Mouse (Mus musculus): Measurements from ENCODE around the gene Iah1. TPM values are rescaled to one million over a fixed set of nuclear protein-coding genes. Genes with fewer than 3 reads are reported as not detected.

Gene Iah1
- polyA plus RNA-seq, 2 experiments: 45.6 to 52.9 TPM

DNA sequence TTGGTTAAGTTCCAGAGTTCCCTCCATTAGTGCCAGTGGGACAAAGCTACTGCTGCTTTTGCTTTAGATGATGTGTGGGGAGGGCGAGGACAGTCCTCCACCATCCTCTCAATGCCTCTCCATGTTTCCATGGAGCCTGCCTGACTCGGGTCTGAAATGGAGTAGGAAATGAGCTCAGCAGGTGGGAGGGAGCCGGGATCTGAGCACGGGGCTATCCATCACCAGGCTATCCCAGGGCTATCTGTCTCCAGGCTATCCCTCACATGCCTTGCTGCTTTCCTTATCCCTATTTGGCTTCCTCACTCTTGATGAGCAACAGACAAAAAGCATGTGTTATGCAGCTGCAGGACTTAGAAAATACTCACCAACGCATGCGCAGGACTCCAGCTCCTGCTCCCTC lies 15.5 kb downstream of the Iah1 start:
- H3K4me1 ChIP-seq (ENCODE audit: control insufficient read depth, insufficient read depth, low read length): no peaks in the 10 kb centered on the region
- H3K27ac ChIP-seq (replicated peaks; ENCODE audit: low read depth, low read length): no peak overlapping the region
- H3K36me3 ChIP-seq (ENCODE audit: control insufficient read depth, insufficient read depth, low read length): peaks cover 75% of the 10 kb centered on the region
- 77% methylated on average over 6 of the region's 6 CpGs for WGBS
- no peaks in the 10 kb centered on the region for H3K9me3 ChIP-seq (ENCODE audit: control insufficient read depth, low read length)
- DNase-seq (ENCODE audit: low spot score) (no peak), ATAC-seq (ENCODE audit: low FRiP score, low read depth) (no peak)
- no peak overlapping the region for H3K9ac ChIP-seq (ENCODE audit: low read depth, low read length, severe bottlenecking)
- TF ChIP-seq POLR2A (IDR thresholded peaks at IDR 0.05; ENCODE audit: borderline replicate concordance, extremely low read depth, insufficient read depth, insufficient read length): no peak
- H3K4me3 ChIP-seq (replicated peaks; ENCODE audit: low read length): no peak overlapping the region
- H3K4me2 ChIP-seq (replicated peaks; ENCODE audit: low read depth, low read length, severe bottlenecking): no peak overlapping the region
- no peaks in the 10 kb centered on the region for H3K27me3 ChIP-seq (ENCODE audit: control insufficient read depth, insufficient read depth, low read length)

DNA sequence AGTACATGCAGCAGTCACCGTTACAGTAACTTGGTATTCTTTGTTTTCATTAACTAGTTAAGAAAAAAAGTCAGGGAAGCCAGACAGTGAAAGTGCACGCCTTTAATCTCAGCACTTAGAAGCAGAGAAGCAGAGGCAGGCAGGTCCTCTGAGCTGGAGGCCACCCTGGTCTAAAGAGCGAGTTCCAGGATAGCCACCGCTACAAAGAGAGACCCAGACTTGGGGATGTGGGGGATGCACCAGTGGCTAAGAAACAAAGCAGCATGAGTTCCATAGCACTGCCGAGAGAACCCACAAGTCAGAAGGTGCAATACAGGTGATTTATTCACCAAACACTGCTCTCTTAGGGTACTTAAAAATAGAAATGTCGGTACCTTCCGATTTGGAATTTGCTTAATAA lies 16.8 kb downstream of the Iah1 start:
- Histone ChIP-seq H3K27ac (replicated peaks; ENCODE audit: low read depth, low read length) (no peak overlapping the region), H3K36me3 (ENCODE audit: control insufficient read depth, insufficient read depth, low read length) (peaks cover 64% of the 10 kb centered on the region), H3K9me3 (ENCODE audit: control insufficient read depth, low read length) (no peaks in the 10 kb centered on the region), H3K4me2 (replicated peaks; ENCODE audit: low read depth, low read length, severe bottlenecking) (no peak overlapping the region), H3K9ac (ENCODE audit: low read depth, low read length, severe bottlenecking) (no peak overlapping the region), H3K4me1 (ENCODE audit: control insufficient read depth, insufficient read depth, low read length) (no peaks in the 10 kb centered on the region), H3K4me3 (replicated peaks; ENCODE audit: low read length) (no peak overlapping the region), H3K27me3 (ENCODE audit: control insufficient read depth, insufficient read depth, low read length) (no peaks in the 10 kb centered on the region)
- DNase-seq (ENCODE audit: low spot score) (no peak), ATAC-seq (ENCODE audit: low FRiP score, low read depth) (no peak)
- WGBS: 94% methylated on average over 7 of the region's 7 CpGs
- no peak for TF ChIP-seq POLR2A (IDR thresholded peaks at IDR 0.05; ENCODE audit: borderline replicate concordance, extremely low read depth, insufficient read depth, insufficient read length)

DNA sequence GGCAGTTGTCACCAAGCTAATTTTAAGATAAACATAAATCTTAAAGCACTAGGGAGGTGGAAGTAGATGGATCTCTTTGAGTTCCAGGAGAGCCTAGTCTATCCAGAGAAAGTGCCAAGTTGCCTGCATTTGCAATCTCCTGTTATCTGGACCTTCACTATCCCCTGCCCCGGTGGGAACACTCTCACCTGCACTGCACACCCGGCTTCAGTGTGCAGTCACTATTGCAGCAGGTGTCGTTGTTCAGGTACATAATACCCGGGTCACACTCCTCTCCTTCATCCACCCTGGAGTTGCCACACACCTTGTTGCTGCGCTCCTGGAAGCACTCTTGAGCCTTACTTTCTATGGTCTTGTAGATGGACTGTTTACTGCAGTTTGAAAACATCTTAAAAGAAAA lies 17.6 kb downstream of the Iah1 start:
- Histone ChIP-seq H3K9ac (ENCODE audit: low read depth, low read length, severe bottlenecking) (no peak overlapping the region), H3K27ac (replicated peaks; ENCODE audit: low read depth, low read length) (no peak overlapping the region), H3K27me3 (ENCODE audit: control insufficient read depth, insufficient read depth, low read length) (no peaks in the 10 kb centered on the region), H3K4me2 (replicated peaks; ENCODE audit: low read depth, low read length, severe bottlenecking) (no peak overlapping the region), H3K4me3 (replicated peaks; ENCODE audit: low read length) (no peak overlapping the region), H3K4me1 (ENCODE audit: control insufficient read depth, insufficient read depth, low read length) (no peaks in the 10 kb centered on the region), H3K9me3 (ENCODE audit: control insufficient read depth, low read length) (no peaks in the 10 kb centered on the region), H3K36me3 (ENCODE audit: control insufficient read depth, insufficient read depth, low read length) (peaks cover 61% of the 10 kb centered on the region)
- ATAC-seq (ENCODE audit: low FRiP score, low read depth) (no peak), DNase-seq (ENCODE audit: low spot score) (no peak)
- 90% methylated on average over 5 of the region's 5 CpGs for WGBS
- no peak for TF ChIP-seq POLR2A (IDR thresholded peaks at IDR 0.05; ENCODE audit: borderline replicate concordance, extremely low read depth, insufficient read depth, insufficient read length)

DNA sequence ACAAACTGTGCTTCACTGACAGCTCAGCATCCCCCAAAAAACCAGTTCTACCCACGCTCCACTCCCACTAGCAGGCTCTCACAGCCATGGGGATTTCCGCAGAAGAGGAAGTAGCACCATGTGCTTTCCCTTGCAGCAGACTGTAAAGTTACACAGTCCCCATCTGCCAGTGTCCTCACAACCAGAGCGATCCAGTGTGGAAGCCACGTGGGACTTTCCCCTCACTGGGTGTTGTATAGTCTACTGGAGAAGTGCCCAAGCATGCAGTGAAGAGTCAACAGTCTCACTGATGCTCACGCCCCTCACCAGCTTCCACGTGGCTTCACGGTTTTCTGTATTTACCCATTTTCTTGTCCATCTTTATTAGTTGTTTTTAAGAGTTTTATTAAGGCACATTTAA lies 19.7 kb downstream of the Iah1 start:
- Histone ChIP-seq H3K9ac (ENCODE audit: low read depth, low read length, severe bottlenecking) (no peak overlapping the region), H3K4me3 (replicated peaks; ENCODE audit: low read length) (no peak overlapping the region), H3K9me3 (ENCODE audit: control insufficient read depth, low read length) (no peaks in the 10 kb centered on the region), H3K27me3 (ENCODE audit: control insufficient read depth, insufficient read depth, low read length) (no peaks in the 10 kb centered on the region), H3K27ac (replicated peaks; ENCODE audit: low read depth, low read length) (no peak overlapping the region), H3K4me2 (replicated peaks; ENCODE audit: low read depth, low read length, severe bottlenecking) (no peak overlapping the region), H3K4me1 (ENCODE audit: control insufficient read depth, insufficient read depth, low read length) (no peaks in the 10 kb centered on the region), H3K36me3 (ENCODE audit: control insufficient read depth, insufficient read depth, low read length) (peaks cover 66% of the 10 kb centered on the region)
- no peak for TF ChIP-seq POLR2A (IDR thresholded peaks at IDR 0.05; ENCODE audit: borderline replicate concordance, extremely low read depth, insufficient read depth, insufficient read length)
- DNase-seq (ENCODE audit: low spot score): no peak
- no peak for ATAC-seq (ENCODE audit: low FRiP score, low read depth)
- WGBS: 85% methylated on average over 7 of the region's 7 CpGs

DNA sequence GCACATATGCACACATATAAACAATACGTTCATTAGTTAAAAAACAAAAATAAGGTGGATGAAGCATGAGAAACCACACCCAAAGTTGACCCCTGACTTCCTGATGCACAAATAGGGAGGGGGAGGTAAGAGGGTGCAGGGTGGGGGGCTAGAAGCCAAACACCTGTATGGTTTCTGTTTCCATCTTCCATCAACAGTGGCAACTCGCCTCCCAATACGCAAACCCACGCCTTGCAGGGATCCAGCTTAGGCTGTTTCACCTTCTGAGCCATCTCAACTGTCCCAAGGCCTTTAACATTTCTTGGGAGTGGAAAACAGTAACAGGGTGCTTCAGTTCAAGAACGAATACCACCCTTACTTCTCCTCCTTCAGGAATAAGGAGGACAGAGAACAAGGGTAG lies 21.0 kb downstream of the Iah1 start:
- TF ChIP-seq POLR2A (IDR thresholded peaks at IDR 0.05; ENCODE audit: borderline replicate concordance, extremely low read depth, insufficient read depth, insufficient read length): no peak
- WGBS: 97% methylated on average over 5 of the region's 5 CpGs
- Histone ChIP-seq H3K9me3 (ENCODE audit: control insufficient read depth, low read length) (no peaks in the 10 kb centered on the region), H3K27ac (replicated peaks; ENCODE audit: low read depth, low read length) (no peak overlapping the region), H3K27me3 (ENCODE audit: control insufficient read depth, insufficient read depth, low read length) (no peaks in the 10 kb centered on the region), H3K36me3 (ENCODE audit: control insufficient read depth, insufficient read depth, low read length) (peaks cover 58% of the 10 kb centered on the region), H3K9ac (ENCODE audit: low read depth, low read length, severe bottlenecking) (no peak overlapping the region), H3K4me1 (ENCODE audit: control insufficient read depth, insufficient read depth, low read length) (no peaks in the 10 kb centered on the region), H3K4me3 (replicated peaks; ENCODE audit: low read length) (no peak overlapping the region), H3K4me2 (replicated peaks; ENCODE audit: low read depth, low read length, severe bottlenecking) (no peak overlapping the region)
- ATAC-seq (ENCODE audit: low FRiP score, low read depth) (no peak), DNase-seq (ENCODE audit: low spot score) (no peak)

DNA sequence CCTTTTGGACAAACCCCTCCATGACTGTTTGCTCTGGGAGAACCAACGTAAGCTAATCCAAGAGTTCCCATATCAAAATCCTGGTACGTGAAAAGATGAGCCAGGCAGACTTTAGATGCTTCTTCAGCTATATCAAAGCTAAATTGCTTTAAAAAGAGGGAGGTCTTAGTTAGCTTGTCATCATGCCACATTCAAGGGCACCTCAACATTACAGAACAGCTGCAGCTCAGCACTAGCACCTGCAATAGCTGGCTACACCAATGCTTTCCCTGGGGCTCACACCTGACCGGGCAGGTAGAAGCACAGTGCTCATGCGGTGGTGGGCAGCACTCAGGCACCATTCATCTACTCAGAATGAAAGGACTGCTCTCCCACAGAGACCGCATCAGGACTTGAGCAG lies 24.5 kb downstream of the Iah1 start:
- no peaks in the 10 kb centered on the region for H3K9me3 ChIP-seq (ENCODE audit: control insufficient read depth, low read length)

More for the DNA sequence above, 24.5 kb downstream of the Iah1 start:
- no peak for DNase-seq (ENCODE audit: low spot score)
- Histone ChIP-seq H3K36me3 (ENCODE audit: control insufficient read depth, insufficient read depth, low read length) (peaks cover 54% of the 10 kb centered on the region), H3K4me1 (ENCODE audit: control insufficient read depth, insufficient read depth, low read length) (no peaks in the 10 kb centered on the region), H3K4me2 (replicated peaks; ENCODE audit: low read depth, low read length, severe bottlenecking) (no peak overlapping the region), H3K27me3 (ENCODE audit: control insufficient read depth, insufficient read depth, low read length) (no peaks in the 10 kb centered on the region), H3K9ac (ENCODE audit: low read depth, low read length, severe bottlenecking) (no peak overlapping the region), H3K4me3 (replicated peaks; ENCODE audit: low read length) (no peak overlapping the region), H3K27ac (replicated peaks; ENCODE audit: low read depth, low read length) (no peak overlapping the region)
- TF ChIP-seq POLR2A (IDR thresholded peaks at IDR 0.05; ENCODE audit: borderline replicate concordance, extremely low read depth, insufficient read depth, insufficient read length): no peak
- no peak for ATAC-seq (ENCODE audit: low FRiP score, low read depth)
- WGBS: 94% methylated on average over 5 of the region's 5 CpGs
